Mouse (Mus musculus): ENCODE data around the gene Mbd6. TPM values are rescaled to one million over a fixed set of nuclear protein-coding genes. Genes with fewer than 3 reads are reported as not detected.
"Not testable (repeated sequence)": the region's sequence is repeated elsewhere in the genome, so short reads cannot be mapped to it uniquely, and the experiment has no call there.

Gene Mbd6
- polyA plus RNA-seq, 1 experiment from 2014 or later: 7.9 TPM

- H3K4me1 ChIP-seq (replicated peaks): peaks cover 52% of the 10 kb centered on the region
- no peaks in the 10 kb centered on the region for H3K9me3 ChIP-seq (replicated peaks)
- peaks cover 27% of the 10 kb centered on the region for H3K27me3 ChIP-seq
- peaks cover 3% of the 10 kb centered on the region; the same call in 1 of the 2 replicates for H3K36me3 ChIP-seq (replicated peaks)
- no peak overlapping the region for H3K27ac ChIP-seq (replicated peaks)
- peak overlapping the region; percentile 61 for H3K4me3 ChIP-seq (replicated peaks)
- peak overlapping the region; percentile 62 for H3K9ac ChIP-seq
- WGBS (ENCODE audit: insufficient replicate concordance): 13% methylated on average over 14 of the region's 14 CpGs
- peak overlapping the region; percentile 90 for H3K4me2 ChIP-seq
- no peak for ATAC-seq (ENCODE audit: insufficient read depth)
Observed at GRCm38 (mm10) chr10:127325454-127326016, 36.7 kb upstream of the Mbd6 start.

DNA sequence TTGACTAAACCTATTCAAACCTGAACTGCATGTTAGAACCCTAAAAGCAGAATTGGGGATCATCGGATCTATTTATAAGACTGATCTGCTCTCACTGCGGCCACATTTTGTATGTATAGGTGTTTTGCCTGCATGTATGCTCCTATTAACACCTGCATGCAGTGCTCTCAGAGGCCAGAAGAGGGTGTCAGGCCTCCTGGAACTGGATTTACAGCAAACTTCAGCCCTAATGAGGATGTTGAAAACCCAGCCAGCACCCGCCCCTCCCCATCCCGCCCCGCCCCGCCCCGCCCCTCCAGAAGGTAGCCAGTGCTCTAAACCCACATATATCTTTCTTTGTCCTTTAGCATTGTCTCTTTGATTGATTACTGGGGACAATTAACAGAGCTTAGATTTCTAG, 35.7 kb upstream of the Mbd6 start:
- Histone ChIP-seq H3K9me3 (replicated peaks) (no peaks in the 10 kb centered on the region), H3K4me2 (peak overlapping the region; percentile 90), H3K4me1 (replicated peaks) (peaks cover 52% of the 10 kb centered on the region), H3K36me3 (replicated peaks) (peaks cover 2% of the 10 kb centered on the region; the same call in 1 of the 2 replicates), H3K27me3 (peaks cover 27% of the 10 kb centered on the region), H3K27ac (replicated peaks) (no peak overlapping the region), H3K9ac (no peak overlapping the region), H3K4me3 (replicated peaks) (peak overlapping the region; percentile 36)
- WGBS (ENCODE audit: insufficient replicate concordance): 2% methylated on average over 7 of the region's 7 CpGs
- peak; percentile 43; the same call in 1 of the 2 replicates for ATAC-seq (ENCODE audit: insufficient read depth)

DNA sequence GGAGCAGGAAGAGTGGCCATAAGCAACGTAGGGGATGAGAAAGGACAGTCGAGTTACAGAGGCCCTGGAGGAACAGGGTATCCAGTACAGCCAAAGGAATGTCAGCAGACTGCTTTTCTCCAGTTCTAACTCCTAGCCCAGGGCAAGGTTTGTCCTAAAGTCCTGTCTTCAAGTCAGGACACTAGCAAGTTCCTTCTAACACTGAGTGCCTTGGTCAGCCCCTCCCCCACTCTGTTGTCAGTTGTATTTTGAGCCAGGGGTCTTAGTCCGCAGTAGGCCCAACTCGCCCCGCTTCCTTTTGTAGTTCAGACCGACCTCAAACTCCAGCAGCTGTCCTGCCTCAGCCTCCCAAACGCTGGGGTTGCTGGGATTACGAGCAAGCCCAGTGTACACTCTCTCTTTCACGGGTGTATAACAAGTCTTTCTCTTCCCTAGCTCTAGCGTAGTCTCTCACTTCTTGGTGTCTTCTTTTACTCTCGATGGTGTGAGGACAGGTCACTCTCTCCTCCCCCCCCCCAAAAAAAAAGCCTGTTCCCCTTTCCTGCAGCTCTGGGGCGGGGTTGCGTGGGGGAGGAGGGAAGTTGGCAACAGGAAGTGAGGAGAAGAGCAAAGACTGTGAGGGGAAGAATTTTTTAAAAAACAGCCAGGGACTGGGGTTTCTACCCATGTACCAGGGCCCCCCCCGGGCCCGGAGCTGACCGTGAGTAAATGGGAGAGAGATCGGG, 34.5 kb upstream of the Mbd6 start:
- H3K4me2 ChIP-seq: peak overlapping the region; percentile 90
- WGBS (ENCODE audit: insufficient replicate concordance): 20% methylated on average over 17 of the region's 17 CpGs
- no peaks in the 10 kb centered on the region for H3K36me3 ChIP-seq (replicated peaks)
- H3K27ac ChIP-seq (replicated peaks): peak overlapping the region; percentile 60
- peak overlapping the region; percentile 36 for H3K4me3 ChIP-seq (replicated peaks)
- ATAC-seq (ENCODE audit: insufficient read depth): no peak
- no peaks in the 10 kb centered on the region for H3K9me3 ChIP-seq (replicated peaks)
- peaks cover 52% of the 10 kb centered on the region for H3K4me1 ChIP-seq (replicated peaks)
- peaks cover 27% of the 10 kb centered on the region for H3K27me3 ChIP-seq
- H3K9ac ChIP-seq: no peak overlapping the region; the same call in 1 of the 2 replicates

- no peaks in the 10 kb centered on the region for H3K36me3 ChIP-seq (replicated peaks)
Observed at GRCm38 (mm10) chr10:127322669-127323068, 33.9 kb upstream of the Mbd6 start.

GRCm38 (mm10) chr10:127322178-127322577, 33.4 kb upstream of the Mbd6 start:
- Histone ChIP-seq H3K27ac (replicated peaks) (no peak overlapping the region), H3K9me3 (replicated peaks) (no peaks in the 10 kb centered on the region), H3K27me3 (peaks cover 21% of the 10 kb centered on the region), H3K36me3 (replicated peaks) (no peaks in the 10 kb centered on the region), H3K9ac (no peak overlapping the region), H3K4me3 (replicated peaks) (no peak overlapping the region; the same call in 1 of the 2 replicates), H3K4me2 (peak overlapping the region; percentile 90), H3K4me1 (replicated peaks) (peaks cover 63% of the 10 kb centered on the region)
- WGBS (ENCODE audit: insufficient replicate concordance): 73% methylated on average over 13 of the region's 13 CpGs
- ATAC-seq (ENCODE audit: insufficient read depth): no peak

More at GRCm38 (mm10) chr10:127322669-127323068, 33.9 kb upstream of the Mbd6 start:
- Histone ChIP-seq H3K9ac (no peak overlapping the region), H3K27ac (replicated peaks) (peak overlapping the region; percentile 60; the same call in 1 of the 2 replicates), H3K9me3 (replicated peaks) (no peaks in the 10 kb centered on the region), H3K27me3 (peaks cover 25% of the 10 kb centered on the region), H3K4me3 (replicated peaks) (peak overlapping the region; percentile 36; the same call in 1 of the 2 replicates), H3K4me2 (peak overlapping the region; percentile 90), H3K4me1 (replicated peaks) (peaks cover 58% of the 10 kb centered on the region)
- no peak for ATAC-seq (ENCODE audit: insufficient read depth)
- 48% methylated on average over 4 of the region's 4 CpGs for WGBS (ENCODE audit: insufficient replicate concordance)

DNA sequence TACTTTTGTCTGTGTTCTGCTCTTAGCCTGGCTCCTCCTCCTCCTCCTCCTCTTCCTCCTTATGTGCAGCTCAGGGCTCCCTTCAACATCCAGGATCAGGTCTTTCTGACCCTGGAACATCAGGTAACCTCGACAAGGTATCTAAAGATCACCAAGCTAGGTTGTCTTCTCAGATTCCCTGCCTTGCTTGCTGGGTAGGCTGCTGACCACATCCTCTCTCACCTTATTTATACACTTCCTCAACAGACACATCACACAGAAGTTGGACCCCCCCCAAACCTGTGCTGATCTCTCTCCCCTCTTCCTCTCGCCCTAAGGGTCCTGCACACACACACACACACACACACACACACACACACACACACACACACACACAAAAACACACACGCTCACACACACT, 32.8 kb upstream of the Mbd6 start, which contains the start of gene Arhgap9:
Gene Arhgap9 (plus strand): TSS at position 344 of the 400 bp plus-strand sequence.
- peak within 1 kb of the TSS; percentile 36; the same call in 1 of the 2 replicates for H3K4me3 ChIP-seq (replicated peaks)
- H3K9me3 ChIP-seq (replicated peaks): no peaks in the 10 kb centered on the region
- no peak for ATAC-seq (ENCODE audit: insufficient read depth)
- peaks cover 64% of the 10 kb centered on the region for H3K4me1 ChIP-seq (replicated peaks)
- H3K36me3 ChIP-seq (replicated peaks): no peaks in the 10 kb centered on the region
- 58% methylated on average over 3 of the region's 3 CpGs for WGBS (ENCODE audit: insufficient replicate concordance)
- H3K27me3 ChIP-seq: peaks cover 15% of the 10 kb centered on the region
- peak within 1 kb of the TSS; percentile 90 for H3K4me2 ChIP-seq
- no peak within 1 kb of the TSS for H3K9ac ChIP-seq
- H3K27ac ChIP-seq (replicated peaks): peak within 1 kb of the TSS; percentile 60; the same call in 1 of the 2 replicates

DNA sequence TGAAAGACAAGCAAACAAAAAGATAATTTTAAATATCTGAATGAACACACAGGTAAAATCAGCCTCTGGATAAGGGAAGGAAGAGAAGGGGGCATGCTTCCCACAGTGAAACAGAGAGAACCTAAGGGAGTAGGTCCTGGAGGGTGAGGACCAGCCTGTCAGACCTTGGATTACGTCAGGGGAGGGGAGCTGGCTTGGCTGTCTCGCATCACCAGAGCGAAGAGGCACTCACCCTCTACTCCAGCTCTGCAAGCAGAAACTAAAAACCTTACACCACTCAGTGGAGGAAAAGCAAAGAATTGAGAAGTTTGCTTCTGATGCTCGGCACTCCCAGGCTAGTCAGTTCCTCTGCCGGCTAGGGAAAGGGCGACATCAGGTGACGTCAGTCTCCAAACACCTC, 31.2 kb upstream of the Mbd6 start:
- 69% methylated on average over 7 of the region's 7 CpGs for WGBS (ENCODE audit: insufficient replicate concordance)
- Histone ChIP-seq H3K27me3 (peaks cover 3% of the 10 kb centered on the region; the same call in 1 of the 2 replicates), H3K4me2 (no peak overlapping the region), H3K9me3 (replicated peaks) (no peaks in the 10 kb centered on the region), H3K27ac (replicated peaks) (no peak overlapping the region), H3K4me3 (replicated peaks) (no peak overlapping the region), H3K36me3 (replicated peaks) (no peaks in the 10 kb centered on the region), H3K9ac (no peak overlapping the region), H3K4me1 (replicated peaks) (peaks cover 51% of the 10 kb centered on the region)
- ATAC-seq (ENCODE audit: insufficient read depth): no peak

DNA sequence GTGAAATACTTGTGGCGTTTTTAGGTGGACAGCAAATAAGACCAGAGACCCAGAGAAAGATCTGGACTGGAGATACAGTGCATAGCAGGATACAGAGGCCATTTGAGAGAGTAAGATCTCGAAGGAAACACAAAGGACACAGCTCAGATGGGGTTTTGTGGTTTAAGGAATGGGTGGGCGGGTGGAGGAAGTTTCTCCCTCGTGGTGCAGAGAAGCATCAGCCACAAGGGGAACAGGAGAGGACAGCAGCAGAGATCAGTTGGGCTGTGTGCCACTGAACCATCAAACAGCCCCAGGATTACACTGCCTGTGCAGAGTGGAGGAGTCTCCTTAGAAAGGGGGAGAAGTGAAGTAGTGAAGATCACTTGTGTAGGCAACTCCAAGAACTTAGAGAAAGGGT, 29.2 kb upstream of the Mbd6 start:
- no peaks in the 10 kb centered on the region for H3K36me3 ChIP-seq (replicated peaks)
- H3K27ac ChIP-seq (replicated peaks): peak overlapping the region; percentile 64
- no peak overlapping the region for H3K9ac ChIP-seq
- H3K9me3 ChIP-seq (replicated peaks): no peaks in the 10 kb centered on the region
- no peak overlapping the region for H3K4me2 ChIP-seq
- peaks cover 3% of the 10 kb centered on the region; the same call in 1 of the 2 replicates for H3K27me3 ChIP-seq
- ATAC-seq (ENCODE audit: insufficient read depth): no peak
- H3K4me1 ChIP-seq (replicated peaks): peaks cover 43% of the 10 kb centered on the region
- H3K4me3 ChIP-seq (replicated peaks): no peak overlapping the region
- 18% methylated on average over 4 of the region's 4 CpGs for WGBS (ENCODE audit: insufficient replicate concordance)

DNA sequence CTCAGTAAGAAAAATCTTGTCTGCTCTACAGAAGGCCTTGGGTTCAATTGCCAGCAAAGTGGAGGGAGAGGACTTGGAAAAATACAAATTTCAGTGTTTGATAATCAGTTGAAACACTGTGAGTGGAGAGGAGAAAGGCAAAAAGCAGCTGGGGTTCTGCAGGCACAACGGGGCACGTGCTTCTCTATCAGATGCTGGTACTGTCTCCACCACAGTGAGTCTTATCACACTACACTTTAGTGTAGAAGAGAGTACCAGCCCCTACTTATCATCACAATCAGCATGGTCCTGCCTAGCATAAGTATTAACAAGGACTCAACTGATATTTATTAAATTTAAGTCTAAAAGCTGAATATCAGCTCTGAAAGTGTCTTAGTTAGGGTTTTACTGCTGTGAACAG, 28.5 kb upstream of the Mbd6 start:
- no peak overlapping the region for H3K4me3 ChIP-seq (replicated peaks)
- H3K4me2 ChIP-seq: no peak overlapping the region
- WGBS (ENCODE audit: insufficient replicate concordance): 17% methylated on average over 2 of the region's 2 CpGs
- no peaks in the 10 kb centered on the region for H3K9me3 ChIP-seq (replicated peaks)
- no peaks in the 10 kb centered on the region for H3K36me3 ChIP-seq (replicated peaks)
- H3K27me3 ChIP-seq: 0 out of 2 replicates have a peak, but pooled peaks cover 3% of the 10 kb centered on the region
- H3K27ac ChIP-seq (replicated peaks): peak overlapping the region; percentile 64
- no peak overlapping the region for H3K9ac ChIP-seq
- H3K4me1 ChIP-seq (replicated peaks): peaks cover 43% of the 10 kb centered on the region
- peak; percentile 69 for ATAC-seq (ENCODE audit: insufficient read depth)

DNA sequence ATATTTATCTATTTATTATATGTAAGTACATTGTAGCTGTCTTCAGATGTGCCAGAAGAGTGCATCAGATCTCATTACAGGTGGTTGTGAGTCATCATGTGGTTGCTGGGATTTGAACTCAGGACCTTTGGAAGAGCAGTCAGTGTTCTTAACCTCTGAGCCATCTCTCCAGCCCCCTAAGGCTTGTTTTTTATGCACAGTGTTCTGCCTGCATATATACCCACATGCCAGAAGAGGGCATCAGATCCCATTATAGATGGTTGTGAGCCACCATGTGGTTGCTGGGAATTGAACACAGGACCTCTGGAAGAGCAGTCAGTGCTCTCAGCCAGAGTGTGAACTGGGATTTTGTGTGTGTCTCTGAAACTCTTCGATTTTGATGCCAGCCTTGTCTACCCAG, 26.1 kb upstream of the Mbd6 start:
- not testable (repeated sequence) for ATAC-seq (ENCODE audit: insufficient read depth); H3K4me2 ChIP-seq; H3K27ac ChIP-seq (replicated peaks); H3K27me3 ChIP-seq; H3K9ac ChIP-seq; H3K36me3 ChIP-seq (replicated peaks); H3K4me3 ChIP-seq (replicated peaks); H3K9me3 ChIP-seq (replicated peaks)
- H3K4me1 ChIP-seq (replicated peaks): peaks cover 46% of the 10 kb centered on the region
- 65% methylated on average over 1 of the region's 1 CpGs for WGBS (ENCODE audit: insufficient replicate concordance)

- WGBS (ENCODE audit: insufficient replicate concordance): 74% methylated on average over 5 of the region's 5 CpGs
- not testable (repeated sequence) for H3K9me3 ChIP-seq (replicated peaks); H3K4me3 ChIP-seq (replicated peaks); H3K27me3 ChIP-seq; H3K27ac ChIP-seq (replicated peaks); H3K9ac ChIP-seq; ATAC-seq (ENCODE audit: insufficient read depth); H3K4me2 ChIP-seq
- H3K36me3 ChIP-seq (replicated peaks): peaks cover 17% of the 10 kb centered on the region
- H3K4me1 ChIP-seq (replicated peaks): peaks cover 48% of the 10 kb centered on the region
Observed at GRCm38 (mm10) chr10:127313516-127313915, 24.7 kb upstream of the Mbd6 start.
